Mouse (Mus musculus) midbrain, embryonic 12.5 days (tissue): ENCODE data around the gene Gapvd1. TPM values are rescaled to one million over a fixed set of nuclear protein-coding genes. Genes with fewer than 3 reads are reported as not detected.
A peak's percentile ranks its signal among the peaks of the same experiment; 100 is the strongest.
"Not testable (repeated sequence)": the region's sequence is repeated elsewhere in the genome, so short reads cannot be mapped to it uniquely, and the experiment has no call there.

Experiments
- ATAC-seq: fragments of 200-750 bp; cut with Nextera tagmentation; 2 replicates; pipeline ENCODE4 v1.8.0; 2017; ENCODE audit warnings: low read depth, moderate TSS enrichment, moderate library complexity; ENCODE audit not compliant: low FRiP score
- H3K27ac ChIP-seq: fragments of 300-500 bp; sonication (generic); replicated peaks from 2 replicates; pipeline ENCODE4 v1.5.1; 2016; ENCODE audit warnings: mild to moderate bottlenecking
- H3K27me3 ChIP-seq: fragments of 300-500 bp; sonication (generic); 2 replicates; pipeline ENCODE4 v1.6.1; 2016; ENCODE audit warnings: mild to moderate bottlenecking
- H3K36me3 ChIP-seq: fragments of 300-500 bp; sonication (generic); 2 replicates; pipeline ENCODE4 v1.6.1; 2016
- H3K4me1 ChIP-seq: fragments of 300-500 bp; sonication (generic); 2 replicates; pipeline ENCODE4 v1.6.1; 2016
- H3K4me2 ChIP-seq: fragments of 300-500 bp; sonication (generic); replicated peaks from 2 replicates; pipeline ENCODE4 v1.6.1; 2016; ENCODE audit warnings: mild to moderate bottlenecking, moderate library complexity
- H3K4me3 ChIP-seq: fragments of 300-500 bp; sonication (generic); 2 replicates; pipeline ENCODE4 v1.5.1; 2016; ENCODE audit warnings: mild to moderate bottlenecking
- H3K9ac ChIP-seq: fragments of 300-500 bp; sonication (generic); replicated peaks from 2 replicates; pipeline ENCODE4 v1.6.1; 2016; ENCODE audit warnings: mild to moderate bottlenecking, moderate library complexity
- H3K9me3 ChIP-seq: fragments of 300-500 bp; sonication (generic); 2 replicates; pipeline ENCODE4 v1.6.1; 2016; ENCODE audit warnings: mild to moderate bottlenecking
- whole genome bisulfite sequencing: fragments of 180-500 bp; shearing (Covaris S2); methylation state at CpG from one replicate; pipeline ENCODE4 v1.1.7; 2016; 5-methylcytosine and 5-hydroxymethylcytosine counted together
- polyA plus RNA-seq: library from polyadenylated mRNA; unstranded; fragments of >200 nt; fragmentation: Nextera tagmentation; extraction: Ambion mirVana; gene quantifications from 2 replicates; pipeline ENCODE4 v1.2.1, GENCODE M21; 2016

Gapvd1 gene
- polyA plus RNA-seq, 1 experiment from 2014 or later, result 124 TPM

- H3K9me3 ChIP-seq, result 0 out of 2 replicates have a peak, but pooled peaks cover 5% of the 10 kb centered on the region
- H3K36me3 ChIP-seq, result peaks cover 17% of the 10 kb centered on the region
- peaks cover 27% of the 10 kb centered on the region for H3K4me1 ChIP-seq
- H3K27me3 ChIP-seq, result no peaks in the 10 kb centered on the region
- H3K4me2 ChIP-seq, result no peak overlapping the region
- 95% methylated on average over 2 of the region's 2 CpGs for WGBS
- no peak overlapping the region for H3K27ac ChIP-seq
- no peak overlapping the region for H3K9ac ChIP-seq
- no peak for ATAC-seq
- peak overlapping the region; percentile 99; the same call in 1 of the 2 replicates for H3K4me3 ChIP-seq
Measured at GRCm38 (mm10) chr2:34770049-34770448, 15.0 kb upstream of the Gapvd1 start.

- no peak overlapping the region for H3K4me3 ChIP-seq
- H3K27ac ChIP-seq, result no peak overlapping the region
- H3K27me3 ChIP-seq, result no peaks in the 10 kb centered on the region
- no peak overlapping the region for H3K9ac ChIP-seq
- H3K9me3 ChIP-seq, result 0 out of 2 replicates have a peak, but pooled peaks cover 5% of the 10 kb centered on the region
- no peaks in the 10 kb centered on the region for H3K36me3 ChIP-seq
- no peak overlapping the region for H3K4me2 ChIP-seq
- H3K4me1 ChIP-seq, result no peaks in the 10 kb centered on the region
- 79% methylated on average over 12 of the region's 12 CpGs for WGBS
- ATAC-seq, result no peak
Measured at GRCm38 (mm10) chr2:34764801-34765200, 9.8 kb upstream of the Gapvd1 start.

- Histone ChIP-seq H3K4me2 (no peak overlapping the region), H3K4me3 (no peak overlapping the region), H3K9me3 (0 out of 2 replicates have a peak, but pooled peaks cover 5% of the 10 kb centered on the region), H3K27ac (no peak overlapping the region), H3K4me1 (no peaks in the 10 kb centered on the region), H3K27me3 (no peaks in the 10 kb centered on the region), H3K36me3 (no peaks in the 10 kb centered on the region), H3K9ac (no peak overlapping the region)
- 80% methylated on average over 2 of the region's 2 CpGs for WGBS
- no peak for ATAC-seq
Measured at GRCm38 (mm10) chr2:34762872-34763271, 7.8 kb upstream of the Gapvd1 start.

- Histone ChIP-seq H3K27ac (no peak overlapping the region), H3K27me3 (no peaks in the 10 kb centered on the region), H3K36me3 (no peaks in the 10 kb centered on the region), H3K4me3 (no peak overlapping the region), H3K9ac (no peak overlapping the region), H3K4me1 (no peaks in the 10 kb centered on the region), H3K9me3 (0 out of 2 replicates have a peak, but pooled peaks cover 2% of the 10 kb centered on the region), H3K4me2 (no peak overlapping the region)
- no peak for ATAC-seq
- WGBS, result 88% methylated on average over 2 of the region's 2 CpGs
Measured at GRCm38 (mm10) chr2:34762174-34762573, 7.1 kb upstream of the Gapvd1 start.

- H3K36me3 ChIP-seq, H3K4me3 ChIP-seq, H3K4me1 ChIP-seq, H3K9me3 ChIP-seq, H3K27me3 ChIP-seq, H3K27ac ChIP-seq, H3K9ac ChIP-seq, ATAC-seq, H3K4me2 ChIP-seq: not testable (repeated sequence)
- 81% methylated on average over 5 of the region's 5 CpGs for WGBS
Measured at GRCm38 (mm10) chr2:34761272-34761671, 6.2 kb upstream of the Gapvd1 start.

GRCm38 (mm10) chr2:34757341-34757740, 2.3 kb upstream of the Gapvd1 start:
- H3K27ac ChIP-seq, result no peak overlapping the region
- WGBS, result 76% methylated on average over 1 of the region's 1 CpGs
- no peaks in the 10 kb centered on the region for H3K27me3 ChIP-seq
- no peak for ATAC-seq
- H3K4me1 ChIP-seq, result peaks cover 9% of the 10 kb centered on the region
- H3K9ac ChIP-seq, result no peak overlapping the region
- H3K4me3 ChIP-seq, result no peak overlapping the region
- no peaks in the 10 kb centered on the region for H3K36me3 ChIP-seq
- no peak overlapping the region for H3K4me2 ChIP-seq
- no peaks in the 10 kb centered on the region for H3K9me3 ChIP-seq

GRCm38 (mm10) chr2:34753811-34754550, 1.1 kb downstream of the Gapvd1 start:
- peaks cover 15% of the 10 kb centered on the region for H3K4me1 ChIP-seq
- peak overlapping the region; percentile 93 for H3K27ac ChIP-seq
- H3K4me3 ChIP-seq, result peak overlapping the region; percentile 91
- no peaks in the 10 kb centered on the region for H3K27me3 ChIP-seq
- H3K36me3 ChIP-seq, result no peaks in the 10 kb centered on the region
- whole genome bisulfite sequencing, result under 1% methylated on average over 72 of the region's 106 CpGs
- H3K9me3 ChIP-seq, result no peaks in the 10 kb centered on the region
- ATAC-seq, result peak; percentile 94
- H3K4me2 ChIP-seq, result peak overlapping the region; percentile 61
- H3K9ac ChIP-seq, result peak overlapping the region; percentile 98

- Histone ChIP-seq H3K4me1 (peaks cover 15% of the 10 kb centered on the region), H3K4me2 (no peak overlapping the region), H3K9ac (no peak overlapping the region), H3K36me3 (no peaks in the 10 kb centered on the region), H3K27ac (no peak overlapping the region), H3K9me3 (no peaks in the 10 kb centered on the region), H3K27me3 (no peaks in the 10 kb centered on the region), H3K4me3 (no peak overlapping the region)
- ATAC-seq, result no peak
- WGBS, result 95% methylated on average over 2 of the region's 2 CpGs
Measured at GRCm38 (mm10) chr2:34750245-34750644, 4.8 kb downstream of the Gapvd1 start.

- H3K4me1 ChIP-seq, result peaks cover 11% of the 10 kb centered on the region
- no peaks in the 10 kb centered on the region for H3K27me3 ChIP-seq
- H3K9ac ChIP-seq, result no peak overlapping the region
- H3K36me3 ChIP-seq, result peaks cover 4% of the 10 kb centered on the region; the same call in 1 of the 2 replicates
- H3K4me3 ChIP-seq, result no peak overlapping the region
- H3K27ac ChIP-seq, result no peak overlapping the region
- no peaks in the 10 kb centered on the region for H3K9me3 ChIP-seq
- ATAC-seq, result no peak
- 97% methylated on average over 4 of the region's 4 CpGs for WGBS
- H3K4me2 ChIP-seq, result no peak overlapping the region
Measured at GRCm38 (mm10) chr2:34748479-34748878, 6.6 kb downstream of the Gapvd1 start.

GRCm38 (mm10) chr2:34745673-34746072, 9.4 kb downstream of the Gapvd1 start:
- Histone ChIP-seq H3K9ac (no peak overlapping the region), H3K27me3 (no peaks in the 10 kb centered on the region), H3K36me3 (peaks cover 4% of the 10 kb centered on the region; the same call in 1 of the 2 replicates), H3K4me1 (no peaks in the 10 kb centered on the region), H3K4me3 (no peak overlapping the region), H3K4me2 (no peak overlapping the region), H3K27ac (no peak overlapping the region), H3K9me3 (no peaks in the 10 kb centered on the region)
- 100% methylated on average over 2 of the region's 2 CpGs for WGBS
- no peak for ATAC-seq

- Histone ChIP-seq H3K9me3 (no peaks in the 10 kb centered on the region), H3K4me3 (no peak overlapping the region), H3K27ac (no peak overlapping the region), H3K36me3 (peaks cover 4% of the 10 kb centered on the region; the same call in 1 of the 2 replicates), H3K9ac (no peak overlapping the region), H3K27me3 (no peaks in the 10 kb centered on the region), H3K4me1 (no peaks in the 10 kb centered on the region), H3K4me2 (no peak overlapping the region)
- ATAC-seq, result no peak
- WGBS, result 97% methylated on average over 8 of the region's 8 CpGs
Measured at GRCm38 (mm10) chr2:34744476-34744875, 10.6 kb downstream of the Gapvd1 start.

- H3K27me3 ChIP-seq, result no peaks in the 10 kb centered on the region
- H3K4me1 ChIP-seq, result no peaks in the 10 kb centered on the region
- WGBS, result 95% methylated on average over 8 of the region's 8 CpGs
- H3K27ac ChIP-seq, result no peak overlapping the region
- H3K4me2 ChIP-seq, result no peak overlapping the region
- H3K9me3 ChIP-seq, result no peaks in the 10 kb centered on the region
- H3K9ac ChIP-seq, result no peak overlapping the region
- no peak overlapping the region for H3K4me3 ChIP-seq
- H3K36me3 ChIP-seq, result peaks cover 4% of the 10 kb centered on the region; the same call in 1 of the 2 replicates
- no peak for ATAC-seq
Measured at GRCm38 (mm10) chr2:34742675-34743074, 12.4 kb downstream of the Gapvd1 start.
